Mouse (Mus musculus): ENCODE results near the gene Bcl2l2.
A peak's percentile ranks its signal among the peaks of the same experiment; 100 is the strongest.

The Bcl2l2 gene

DNA sequence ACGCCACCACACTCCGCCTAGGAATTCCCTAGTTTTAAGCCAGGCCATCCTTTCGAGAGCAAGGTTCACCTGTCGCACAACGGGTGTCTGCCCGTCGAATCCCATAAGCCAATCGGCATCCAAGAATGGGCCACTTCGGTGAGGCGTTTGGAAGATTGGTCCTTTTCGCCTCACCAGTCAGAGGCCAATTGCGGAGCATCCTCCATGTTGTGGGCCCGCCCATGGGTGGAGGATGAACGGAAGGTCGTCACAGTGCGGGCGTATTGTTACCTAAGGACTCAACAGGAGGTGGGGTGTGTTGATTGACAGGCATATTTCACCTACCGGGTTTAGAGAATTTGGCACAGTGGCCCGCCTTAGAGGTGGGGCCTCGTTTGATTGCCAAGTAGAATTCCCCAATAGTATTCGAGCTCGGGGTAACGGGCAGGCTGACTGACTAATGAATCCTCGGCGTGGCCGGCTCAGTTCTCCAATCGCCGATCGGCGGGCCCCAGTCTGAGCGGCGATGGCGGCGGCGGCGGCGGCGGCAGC is 10.5 kb downstream of the Bcl2l2 start:
- DNase-seq (ENCODE audit: low spot score): peak; percentile 100

DNA sequence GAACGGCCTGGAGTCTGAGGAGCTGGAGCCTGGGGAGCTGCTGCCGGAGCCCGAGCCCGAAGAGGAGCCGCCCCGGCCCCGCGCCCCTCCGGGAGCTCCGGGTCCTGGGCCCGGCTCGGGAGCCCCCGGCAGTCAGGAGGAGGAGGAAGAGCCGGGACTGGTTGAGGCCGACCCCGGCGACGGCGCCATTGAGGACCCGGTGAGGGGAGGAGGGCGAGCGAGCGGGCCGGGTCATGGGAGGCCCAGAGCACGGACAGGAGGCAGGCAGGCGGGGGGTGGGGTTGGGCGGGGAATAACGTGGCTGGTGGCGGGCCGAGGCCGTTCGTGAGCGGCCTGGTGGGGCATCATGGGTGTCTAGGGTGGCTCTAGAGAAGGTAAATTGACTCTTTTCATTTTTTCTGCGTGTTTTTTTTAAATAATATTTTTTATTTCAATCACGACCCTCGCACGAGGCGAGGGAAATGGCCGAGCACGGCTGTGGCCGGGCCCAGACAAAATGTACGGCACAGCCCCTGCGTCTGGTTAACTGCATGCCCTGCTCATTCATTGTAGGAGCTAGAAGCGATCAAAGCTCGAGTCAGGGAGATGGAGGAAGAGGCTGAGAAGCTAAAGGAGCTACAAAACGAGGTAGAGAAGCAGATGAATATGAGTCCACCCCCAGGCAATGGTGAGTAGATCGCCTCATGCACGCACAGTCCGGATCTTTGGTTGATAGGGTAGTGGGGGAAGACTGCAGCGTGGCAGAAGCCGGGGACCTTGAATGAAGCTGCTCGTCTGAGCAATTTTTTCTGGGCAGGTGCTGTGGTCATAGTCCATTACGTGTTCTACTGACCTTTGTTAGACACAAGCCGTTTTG is 11.3 kb downstream of the Bcl2l2 start:
- DNase-seq (ENCODE audit: low spot score): peak; percentile 52

DNA sequence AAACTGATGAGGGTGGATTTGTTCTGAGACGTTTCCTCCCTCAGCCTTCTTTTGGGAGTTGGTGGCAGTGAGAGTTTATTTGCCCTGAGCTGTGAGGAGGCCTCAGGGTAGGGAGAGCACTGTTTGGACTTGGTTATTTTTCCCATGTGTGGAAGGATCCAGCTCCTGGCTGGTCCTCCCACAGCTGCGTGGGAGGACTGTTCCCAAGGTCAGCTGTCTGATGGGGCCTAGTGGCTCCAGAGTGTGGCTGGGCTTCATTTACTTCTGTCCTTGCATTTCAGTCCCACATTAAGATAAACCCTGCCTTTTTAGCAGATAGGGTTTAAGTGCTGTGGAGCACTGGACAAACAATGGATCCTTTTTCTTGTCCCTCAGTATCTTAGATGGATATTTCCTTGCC is 14.3 kb downstream of the Bcl2l2 start:
- no peak for DNase-seq (ENCODE audit: low spot score)

DNA sequence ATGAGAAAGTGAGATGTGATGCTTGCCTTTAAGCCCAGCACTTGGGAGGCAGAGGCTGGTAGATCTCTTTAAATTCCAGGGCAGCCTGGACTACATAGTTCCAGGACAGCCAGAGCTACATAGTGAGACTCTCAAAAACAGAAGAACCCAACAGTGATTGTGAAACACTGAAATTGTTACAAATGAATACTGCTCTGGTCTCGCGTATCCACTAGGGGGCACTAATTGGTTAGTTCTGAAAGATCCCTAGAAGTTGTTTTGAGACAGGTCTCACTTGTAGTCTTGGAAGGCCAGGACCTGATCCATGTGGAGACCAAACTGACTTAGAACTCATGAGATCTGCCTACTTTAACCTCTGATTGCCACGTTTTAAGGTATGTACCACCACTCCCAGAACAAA is 17.2 kb downstream of the Bcl2l2 start:
- peak; percentile 94 for DNase-seq (ENCODE audit: low spot score)

DNA sequence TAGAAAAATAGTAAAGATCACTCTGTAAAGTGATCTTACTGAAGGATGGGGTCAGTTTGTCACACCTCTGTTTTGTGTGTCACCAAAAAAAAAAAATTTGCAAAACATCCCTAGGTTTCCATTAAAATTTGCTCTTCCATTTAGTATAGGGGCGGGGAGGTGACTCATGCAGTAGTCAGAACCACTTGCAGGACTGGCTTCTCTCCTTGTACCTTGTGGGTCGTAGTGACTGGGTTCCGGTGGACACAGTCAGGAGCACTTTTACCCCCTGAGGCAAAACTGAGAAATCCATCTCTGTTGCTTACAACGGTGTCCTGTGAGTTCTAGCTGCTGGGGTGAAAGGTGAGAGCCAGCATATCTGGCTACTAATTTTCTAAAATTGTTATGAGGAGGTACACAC is 20.5 kb downstream of the Bcl2l2 start:
- DNase-seq (ENCODE audit: low spot score): no peak

DNA sequence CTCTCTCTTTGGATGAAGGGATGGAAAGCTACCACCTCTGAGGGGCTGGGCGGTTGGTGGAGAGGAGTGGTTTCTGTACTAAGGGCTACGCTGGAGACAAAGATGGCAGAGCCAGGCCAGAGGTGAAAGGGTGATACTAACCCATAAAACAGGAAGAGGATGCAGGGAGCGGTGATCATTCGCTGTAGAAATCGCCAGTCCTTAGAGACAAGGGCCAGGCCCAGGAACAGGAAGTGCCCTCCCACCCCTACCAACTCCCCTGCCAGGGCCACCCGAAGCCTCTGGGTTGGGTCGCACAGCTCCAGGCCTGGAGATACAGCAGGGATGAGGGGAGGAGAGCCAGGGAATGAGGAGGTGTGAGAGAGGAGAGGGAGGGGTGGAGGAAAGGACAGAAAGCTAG is 25.5 kb downstream of the Bcl2l2 start:
- no peak for DNase-seq (ENCODE audit: low spot score)

DNA sequence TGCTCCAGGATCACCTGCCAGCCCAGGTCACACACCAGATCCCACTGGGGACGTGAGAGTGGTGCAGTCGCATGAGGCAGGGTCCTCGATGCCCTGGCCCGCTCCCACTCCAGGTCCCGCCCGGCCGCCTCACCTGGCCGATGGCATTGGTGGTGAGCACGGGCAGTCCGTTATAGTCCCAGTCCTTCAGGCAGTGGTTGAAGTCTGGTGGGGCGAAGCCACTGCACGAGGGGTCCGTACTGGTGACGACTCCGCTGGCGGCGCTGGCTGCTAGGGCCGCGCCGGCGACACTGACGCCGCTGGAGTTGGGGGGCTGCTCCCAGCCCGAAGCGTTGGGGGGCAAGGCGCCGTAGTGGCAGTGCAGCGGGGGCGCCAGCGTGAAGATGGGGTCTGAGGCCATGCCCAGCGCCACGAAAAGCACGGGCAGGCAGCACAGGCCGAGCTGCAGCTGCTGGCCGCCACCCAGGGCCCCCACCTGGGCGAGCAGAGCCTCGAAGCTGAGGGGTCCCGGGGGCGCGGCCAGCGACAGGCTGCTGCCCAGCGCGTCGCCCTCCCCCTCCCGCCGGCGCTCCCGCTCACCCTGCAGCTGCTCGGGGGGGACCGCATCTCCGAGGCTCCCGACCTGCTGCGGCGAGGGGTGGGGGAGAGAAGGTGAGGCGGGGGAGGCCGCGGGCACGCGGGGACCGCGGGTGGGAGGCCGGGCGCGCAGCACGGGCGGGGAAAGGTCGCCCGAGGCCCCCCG is 29.1 kb downstream of the Bcl2l2 start:
- DNase-seq (ENCODE audit: low spot score): no peak

DNA sequence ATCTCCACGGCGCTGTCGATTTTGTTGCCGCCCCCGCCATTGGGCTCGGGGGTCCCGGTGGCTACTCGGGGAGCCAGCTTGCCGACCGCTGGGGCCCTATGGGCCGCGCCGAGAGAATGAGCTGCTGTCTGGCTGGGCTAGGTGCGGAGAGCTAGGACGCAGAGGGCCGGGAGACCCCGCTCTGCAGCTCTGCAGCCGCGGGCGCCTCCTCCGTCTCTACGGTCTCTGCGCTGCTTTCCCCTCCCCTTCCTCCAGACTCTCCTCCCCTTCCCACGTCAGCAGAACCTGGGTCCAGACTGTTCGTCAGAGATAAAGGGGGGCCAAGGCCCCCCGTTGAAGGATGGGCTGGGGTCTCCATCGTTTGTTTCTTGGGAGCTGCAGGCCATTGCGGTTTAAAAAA is 29.7 kb downstream of the Bcl2l2 start, which contains the start of gene Slc22a17:
TSS of gene Slc22a17 (minus strand) at position 247 of the 400 bp plus-strand sequence.
- DNase-seq (ENCODE audit: low spot score): peak; percentile 91

DNA sequence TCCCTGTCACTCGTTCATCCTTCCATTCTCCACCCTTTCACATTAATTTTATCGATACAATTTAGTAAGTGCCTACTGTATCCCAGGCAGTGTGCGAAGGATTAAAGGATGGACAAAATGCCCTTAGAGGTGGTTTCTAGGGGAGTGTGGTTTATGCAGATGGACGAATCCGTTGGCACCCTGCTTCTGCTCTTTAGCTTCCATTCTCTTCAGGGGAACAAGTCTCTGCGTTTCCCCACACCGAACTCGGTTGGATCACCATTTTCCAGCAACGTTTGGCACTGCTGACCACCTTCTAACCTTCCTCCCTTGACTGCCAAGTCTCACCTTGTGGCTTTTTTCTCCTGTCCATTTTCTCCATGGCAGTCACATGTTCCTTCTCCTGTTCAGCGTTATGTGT is 30.2 kb downstream of the Bcl2l2 start:
- DNase-seq (ENCODE audit: low spot score): no peak

DNA sequence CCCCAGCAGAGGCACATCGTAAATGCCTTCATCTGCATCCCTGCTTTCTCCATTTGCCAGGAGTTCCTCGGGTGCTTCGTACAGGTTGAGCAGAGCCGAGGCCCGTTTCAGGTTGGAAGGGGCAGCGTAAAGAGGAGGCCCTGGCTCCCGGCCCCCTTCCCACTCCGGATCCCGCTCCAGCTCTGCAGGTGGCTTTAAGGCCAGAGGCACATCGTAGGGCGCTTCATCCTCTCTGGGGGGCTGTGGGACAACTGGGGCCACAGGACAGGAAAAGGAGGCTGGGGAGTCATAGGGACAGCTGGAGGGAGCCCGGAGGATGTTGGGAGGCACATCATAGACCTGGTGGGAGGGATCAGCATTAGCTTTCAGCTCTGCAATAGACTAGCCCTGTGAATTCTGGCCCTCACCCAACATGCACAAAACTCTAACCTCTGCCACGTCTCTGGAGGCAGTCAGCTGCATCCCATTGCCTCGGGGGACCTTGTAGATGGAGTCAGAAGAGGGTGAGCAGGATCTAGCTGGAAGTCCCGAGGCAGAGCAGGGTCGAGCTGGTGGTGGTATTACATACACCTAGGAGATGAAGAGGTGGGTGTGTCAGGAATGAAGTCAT is 37.0 kb downstream of the Bcl2l2 start:
- DNase-seq (ENCODE audit: low spot score): no peak

DNA sequence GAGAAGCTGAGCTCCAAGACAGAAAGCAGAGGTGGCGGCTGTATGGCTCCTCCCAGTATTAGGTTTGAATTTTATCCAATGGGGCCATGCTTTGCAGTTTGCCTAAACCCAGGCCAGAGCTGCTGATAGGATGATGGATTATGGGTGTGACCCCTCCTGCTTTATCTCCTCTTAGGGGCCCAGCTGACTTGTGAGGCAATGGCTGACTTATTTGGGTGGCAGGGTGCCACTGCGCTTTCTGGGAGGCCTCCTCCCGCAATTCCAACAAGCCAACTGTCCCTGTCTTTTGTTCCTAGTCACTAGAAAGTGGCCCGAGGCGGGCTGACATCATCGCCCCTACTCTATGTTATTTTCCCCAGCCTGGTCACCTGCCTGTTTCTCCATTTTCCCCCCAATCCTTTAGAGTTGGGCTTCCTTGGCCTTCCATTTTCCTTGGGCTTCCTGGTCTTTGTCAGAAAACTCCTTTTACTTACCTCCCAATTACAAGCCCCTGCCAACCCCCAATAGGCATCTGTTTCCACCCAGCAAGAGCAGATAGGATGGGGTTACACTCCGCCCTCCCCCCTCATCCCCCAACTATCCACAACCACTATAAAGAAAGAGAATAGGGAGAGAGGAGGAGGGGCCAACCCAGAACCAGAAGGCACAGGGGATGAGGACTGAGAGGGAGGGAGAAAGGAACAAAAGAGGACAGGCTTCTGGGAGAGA is 41.6 kb downstream of the Bcl2l2 start:
- DNase-seq (ENCODE audit: low spot score): peak; percentile 84

DNA sequence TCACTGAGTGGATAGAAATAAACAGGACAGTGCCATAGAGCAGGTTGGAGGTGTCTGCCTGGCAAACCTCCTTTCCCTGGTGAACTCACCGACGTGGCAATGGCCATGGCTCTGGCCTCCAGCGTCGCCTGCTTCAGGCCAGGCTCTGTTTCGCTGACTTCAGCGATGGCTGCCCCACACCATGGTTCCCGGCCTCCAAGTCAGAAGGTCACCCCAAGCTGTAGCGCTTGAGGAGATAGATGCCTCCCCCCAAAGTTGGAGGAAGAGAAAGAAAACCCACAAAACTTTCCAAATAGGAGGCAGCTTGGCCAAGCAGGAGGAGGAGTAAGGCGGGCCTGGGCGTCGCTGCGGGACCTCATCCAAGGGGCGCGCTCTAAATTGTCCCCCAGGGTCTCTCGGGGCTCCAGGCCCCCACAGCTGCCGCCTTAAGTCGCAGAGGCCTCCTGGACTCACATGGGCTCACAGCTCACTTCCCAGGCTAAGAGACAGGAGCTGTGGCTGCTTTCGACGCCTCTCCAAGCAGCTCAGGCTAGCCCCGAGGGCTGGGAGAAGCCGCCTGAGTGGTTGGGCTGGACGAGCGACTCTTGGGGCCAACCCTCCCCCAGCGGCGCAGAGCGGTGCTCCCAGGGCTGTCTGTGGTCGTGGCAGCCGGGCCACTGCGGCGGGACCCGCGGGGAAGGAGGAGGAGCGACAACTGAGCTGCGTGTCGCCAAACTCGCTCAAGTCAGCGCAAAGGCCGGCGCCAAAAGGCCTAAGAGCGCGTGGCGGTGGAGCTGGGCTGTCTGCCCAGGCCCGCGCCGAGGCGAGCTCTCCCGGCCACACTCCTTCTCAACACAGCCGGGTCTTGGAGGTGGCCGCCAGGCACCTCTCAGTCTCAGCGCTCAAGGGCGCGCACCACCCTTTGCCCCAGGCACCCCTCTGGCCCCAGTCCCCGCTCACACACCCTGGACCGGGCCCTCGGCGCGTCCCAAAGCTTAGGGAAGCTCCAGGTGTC is 42.5 kb downstream of the Bcl2l2 start, which contains the start of gene Efs:
TSS of gene Efs (minus strand) at position 778 of the 994 bp plus-strand sequence.
- DNase-seq (ENCODE audit: low spot score): peak; percentile 77

DNA sequence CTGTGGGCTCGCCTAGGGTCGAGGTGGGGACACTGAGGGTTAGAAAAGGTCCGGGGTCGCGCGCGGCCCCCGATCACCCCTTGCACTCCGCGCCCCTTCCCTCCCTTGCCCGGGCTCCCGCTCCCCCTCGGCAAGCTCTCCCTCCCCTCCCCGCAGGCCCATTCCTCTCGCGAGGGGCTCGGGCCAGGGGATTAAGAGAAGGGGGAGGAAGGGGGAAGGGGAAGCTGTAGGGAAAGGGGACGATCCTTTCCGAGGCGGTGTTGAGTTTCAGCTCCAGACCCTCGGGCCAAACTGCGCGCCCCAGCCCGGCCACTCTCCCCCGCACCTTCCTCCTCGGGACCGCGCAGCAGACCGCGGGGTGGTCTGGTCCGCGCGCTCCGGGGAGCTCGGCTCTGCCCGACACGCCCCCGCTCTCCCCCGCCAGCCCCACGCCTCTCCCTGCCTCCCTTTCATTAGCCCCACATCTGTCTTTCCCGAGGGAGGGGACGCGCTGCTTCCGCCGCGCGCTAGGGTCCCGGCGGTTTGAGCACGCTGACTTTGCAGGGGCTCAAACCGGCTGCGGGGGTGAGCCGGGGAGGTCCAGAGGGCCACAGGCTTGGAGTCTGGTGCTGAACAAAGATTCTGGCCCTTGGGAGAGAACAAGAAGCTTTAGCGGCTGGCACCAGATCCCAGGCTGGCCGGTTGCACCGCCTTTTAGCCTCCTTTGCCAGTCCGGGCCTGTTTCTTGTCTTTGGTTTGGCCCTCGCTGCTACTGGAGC is 43.4 kb downstream of the Bcl2l2 start:
- peak; percentile 94 for DNase-seq (ENCODE audit: low spot score)

DNA sequence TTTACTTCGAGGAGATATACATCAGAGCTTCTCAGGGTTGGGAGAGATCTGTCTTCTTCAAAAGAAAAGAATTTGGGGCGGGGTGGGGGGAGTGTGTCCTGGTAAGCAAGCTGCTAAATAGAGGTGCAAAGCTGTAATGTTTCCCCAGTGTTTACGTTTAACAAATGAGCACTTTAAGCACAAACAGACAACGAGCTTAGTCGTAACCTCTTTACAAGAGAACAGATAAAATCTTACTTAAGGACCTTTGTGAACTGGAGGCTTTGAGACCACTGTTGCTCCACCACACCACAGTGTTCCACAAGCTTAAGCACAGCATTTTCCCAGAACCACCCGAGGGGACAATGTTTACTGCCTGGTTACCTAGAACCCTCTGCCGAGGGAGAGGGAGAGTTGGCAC is 44.1 kb downstream of the Bcl2l2 start:
- no peak for DNase-seq (ENCODE audit: low spot score)

DNA sequence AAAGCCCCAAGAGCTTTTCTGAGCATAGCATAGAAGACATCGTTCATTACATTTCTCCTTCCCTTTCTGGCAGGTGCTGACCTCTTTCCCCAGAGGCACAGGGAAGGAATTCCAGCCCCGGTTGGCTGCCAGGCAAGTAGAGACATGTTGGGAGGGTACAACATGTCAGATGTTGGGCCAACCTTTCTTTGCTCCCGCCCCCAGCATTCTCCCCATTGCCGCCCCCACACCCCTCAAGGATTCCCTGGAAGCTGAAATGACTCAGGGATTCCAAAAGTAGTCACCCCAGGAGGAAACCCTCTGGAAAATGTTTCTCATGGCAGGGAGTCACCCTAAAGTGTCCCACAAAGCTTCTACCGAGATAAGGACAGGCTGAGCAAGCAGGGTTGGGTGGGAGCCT is 46.6 kb downstream of the Bcl2l2 start:
- DNase-seq (ENCODE audit: low spot score): no peak

DNA sequence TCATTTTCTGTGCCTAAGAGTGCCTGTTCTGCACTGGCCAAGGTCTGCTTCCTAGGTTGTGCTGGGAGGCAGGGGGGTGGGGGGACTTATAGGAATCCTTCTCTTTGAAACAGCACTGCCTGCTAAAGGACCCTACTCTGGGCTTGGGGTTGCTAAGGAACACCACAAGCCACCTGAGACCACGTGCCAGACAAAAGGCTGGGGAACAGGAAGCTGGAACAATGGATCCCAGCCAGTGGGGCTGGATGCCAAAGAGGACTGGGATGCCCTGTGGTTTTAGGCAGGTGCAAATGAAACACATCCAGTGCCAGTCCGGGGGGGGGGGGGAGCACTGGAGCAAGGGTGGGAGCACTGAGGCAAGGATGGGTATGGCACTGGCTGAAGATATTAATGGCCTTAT is 47.3 kb downstream of the Bcl2l2 start:
- no peak for DNase-seq (ENCODE audit: low spot score)

DNA sequence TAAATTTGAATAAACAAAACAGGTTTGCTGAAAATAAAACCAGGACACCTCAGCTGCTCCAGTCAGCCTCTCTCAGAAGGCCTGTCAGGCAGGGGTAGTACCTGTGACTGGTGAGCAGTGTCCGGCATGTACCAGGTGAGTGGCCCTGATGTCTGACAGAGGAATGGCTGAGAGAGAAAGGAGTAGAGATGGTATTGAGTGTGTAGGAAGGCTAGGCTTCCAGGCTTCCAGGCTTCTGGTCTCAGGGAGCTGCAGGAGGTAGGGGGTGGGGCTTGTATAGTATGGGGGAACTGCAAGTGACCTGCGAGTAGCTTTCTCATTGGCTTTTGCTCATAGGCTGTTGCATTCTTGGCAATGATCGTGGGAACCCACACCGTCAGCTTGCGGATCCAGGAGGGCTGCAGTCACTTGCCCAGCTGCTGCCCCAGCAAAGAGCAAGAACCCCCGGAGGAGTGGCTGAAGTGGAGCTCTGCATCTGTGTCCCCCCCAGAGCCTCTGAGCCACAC is 49.5 kb downstream of the Bcl2l2 start, which contains the start of gene Il25:
TSS of gene Il25 (plus strand) at position 51 of the 506 bp plus-strand sequence.
- DNase-seq (ENCODE audit: low spot score): no peak

DNA sequence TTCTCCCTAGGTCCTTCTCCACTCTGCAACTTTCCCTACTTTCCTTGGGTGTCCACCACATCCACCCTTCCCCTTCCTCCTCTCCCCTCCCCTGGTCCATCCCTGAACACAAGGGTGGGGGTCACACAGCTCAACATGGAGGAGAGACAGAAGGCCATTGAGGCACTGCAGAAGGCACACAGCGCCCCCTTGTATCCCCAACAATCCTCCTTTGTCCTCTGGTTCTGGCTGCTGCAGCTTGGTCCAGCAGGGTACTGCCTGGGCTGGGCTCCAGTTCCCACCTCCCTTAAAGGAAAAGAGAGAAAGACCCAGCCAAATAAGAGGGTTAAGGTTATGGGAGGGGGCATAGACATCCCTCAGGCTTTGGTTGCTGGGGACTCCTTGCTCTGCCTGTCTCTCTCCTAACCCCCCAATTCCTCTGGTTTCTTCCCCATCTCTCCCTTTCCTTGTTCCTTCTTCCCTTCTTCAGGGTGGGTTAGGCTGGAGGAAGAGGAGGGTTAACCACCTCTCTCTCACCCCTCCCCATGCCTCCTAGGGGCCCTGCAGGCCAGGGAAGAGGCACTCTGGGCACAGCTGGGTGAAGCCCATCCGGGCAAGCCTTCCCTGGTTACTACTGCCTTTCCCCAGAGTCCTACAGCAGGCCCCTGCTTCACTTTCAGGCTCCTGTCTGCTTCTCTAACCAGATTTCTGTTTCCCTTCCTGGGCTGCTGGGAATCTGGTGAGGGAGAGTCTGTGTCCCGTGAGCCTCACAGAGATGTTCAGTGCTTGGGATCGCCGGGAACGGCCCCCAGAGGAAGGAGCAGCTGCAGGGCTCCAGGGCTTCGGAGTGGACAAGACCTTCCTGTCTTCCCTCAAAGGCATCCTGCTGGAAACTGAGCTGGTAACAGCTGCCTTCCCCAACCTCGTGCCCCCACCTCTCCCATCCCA is 53.0 kb downstream of the Bcl2l2 start, which contains the start of gene Cmtm5:
TSS of gene Cmtm5 (plus strand) at position 358 of the 927 bp plus-strand sequence.
- DNase-seq (ENCODE audit: low spot score): peak; percentile 18

All from embryo, embryonic 10.5 days (tissue).